Mouse (Mus musculus) CH12F3 (cell line): ENCODE measurements around the gene Srrm4.

Source experiments
- in situ Hi-C: fragments of 300-500 bp; cut with MboI; formaldehyde crosslinking; loops from 2 replicates; pipeline ENCODE4 v1.14.3; 2020; ENCODE audit warnings: low sequenced_read_pairs

Gene Srrm4

GRCm38 (mm10) chr5:116591346-116592048 lies at the start of gene Srrm4:
TSS of gene Srrm4 (minus strand) at chr5:116591817.
- in situ Hi-C loops = no loop called here

GRCm38 (mm10) chr5:116592801-116593430 lies 1.3 kb upstream of the Srrm4 start:
- in situ Hi-C loops = no loop called here

- in situ Hi-C loops = no loop called here
Measured at GRCm38 (mm10) chr5:116592049-116592800, 608 bp upstream of the Srrm4 start.

- in situ Hi-C loops = no loop called here
Measured at GRCm38 (mm10) chr5:116590698-116591097, 919 bp downstream of the Srrm4 start.

GRCm38 (mm10) chr5:116589631-116590030 lies 2.0 kb downstream of the Srrm4 start:
- in situ Hi-C loops = no loop called here

- in situ Hi-C loops = no loop called here
Measured at GRCm38 (mm10) chr5:116588836-116589235, 2.8 kb downstream of the Srrm4 start.

GRCm38 (mm10) chr5:116579533-116579932 lies 12.1 kb downstream of the Srrm4 start:
- in situ Hi-C loops = no loop called here

- in situ Hi-C loops = no loop called here
Measured at GRCm38 (mm10) chr5:116577082-116577481, 14.5 kb downstream of the Srrm4 start.

GRCm38 (mm10) chr5:116573307-116573706 lies 18.3 kb downstream of the Srrm4 start:
- in situ Hi-C loops = no loop called here

- in situ Hi-C loops = no loop called here
Measured at GRCm38 (mm10) chr5:116571936-116572335, 19.7 kb downstream of the Srrm4 start.

GRCm38 (mm10) chr5:116571232-116571861 lies 20.3 kb downstream of the Srrm4 start:
- in situ Hi-C loops = no loop called here

- in situ Hi-C loops = no loop called here
Measured at GRCm38 (mm10) chr5:116570566-116570965, 21.1 kb downstream of the Srrm4 start.

- in situ Hi-C loops = no loop called here
Measured at GRCm38 (mm10) chr5:116569629-116570028, 22.0 kb downstream of the Srrm4 start.

GRCm38 (mm10) chr5:116568050-116568449 lies 23.6 kb downstream of the Srrm4 start:
- in situ Hi-C loops = no loop called here

- in situ Hi-C loops = no loop called here
Measured at GRCm38 (mm10) chr5:116567298-116567697, 24.3 kb downstream of the Srrm4 start.

- in situ Hi-C loops = no loop called here
Measured at GRCm38 (mm10) chr5:116566385-116567045, 25.1 kb downstream of the Srrm4 start.

GRCm38 (mm10) chr5:116565573-116565972 lies 26.0 kb downstream of the Srrm4 start:
- in situ Hi-C loops = no loop called here

- in situ Hi-C loops = no loop called here
Measured at GRCm38 (mm10) chr5:116564391-116564790, 27.2 kb downstream of the Srrm4 start.

GRCm38 (mm10) chr5:116563713-116564112 lies 27.9 kb downstream of the Srrm4 start:
- in situ Hi-C loops = no loop called here

GRCm38 (mm10) chr5:116559091-116559490 lies 32.5 kb downstream of the Srrm4 start:
- in situ Hi-C loops = no loop called here

- in situ Hi-C loops = no loop called here
Measured at GRCm38 (mm10) chr5:116556614-116557013, 35.0 kb downstream of the Srrm4 start.
